Mouse (Mus musculus): ENCODE measurements around the gene Top2a. TPM values are rescaled to one million over a fixed set of nuclear protein-coding genes. Genes with fewer than 3 reads are reported as not detected.

Gene Top2a
- total and polyA plus RNA-seq, 3 experiments = 385 to 444 (median 400) TPM

- no peak overlapping the region for H3K27ac ChIP-seq (ENCODE audit: insufficient read depth, low read depth)
- no peak overlapping the region for H3K9ac ChIP-seq (ENCODE audit: insufficient read depth, low read depth)
- no peak for DNase-seq (ENCODE audit: extremely low read depth)
- H3K4me2 ChIP-seq (ENCODE audit: insufficient read depth, low read depth, poor library complexity, severe bottlenecking) = no peak overlapping the region
- peaks cover 3% of the 10 kb centered on the region for H3K9me3 ChIP-seq (replicated peaks; ENCODE audit: low read length)
- H3K79me2 ChIP-seq (replicated peaks; ENCODE audit: control insufficient read depth, extremely low read depth, insufficient read depth, poor library complexity, severe bottlenecking) = no peaks in the 10 kb centered on the region
- peaks cover 54 to 85% of the 10 kb centered on the region in 2 experiments for H3K36me3 ChIP-seq (replicated peaks in 1 of 2; ENCODE audit: control insufficient read depth in 1 of 2, insufficient read depth in 1 of 2, low read length in 1 of 2)
- TF ChIP-seq IRF4 (IDR thresholded peaks at IDR 0.05; ENCODE audit: low read depth, low read length) (no peak), SMC3 (IDR thresholded peaks at IDR 0.05; ENCODE audit: low read depth, low read length) (no peak), CHD1 (IDR thresholded peaks at IDR 0.05; ENCODE audit: low read depth, low read length) (no peak), USF2 (conservative IDR thresholded peaks at IDR 0.05; ENCODE audit: low read depth, low read length) (no peak), MEF2A (IDR thresholded peaks at IDR 0.05; ENCODE audit: borderline replicate concordance, low read depth, low read length) (no peak), ETS1 (conservative IDR thresholded peaks at IDR 0.05; ENCODE audit: low read depth, low read length) (no peak), CHD2 (IDR thresholded peaks at IDR 0.05; ENCODE audit: low read length) (no peak), MYC (IDR thresholded peaks at IDR 0.05; ENCODE audit: low read depth, low read length) (no peak), RCOR1 (conservative IDR thresholded peaks at IDR 0.05; ENCODE audit: low read depth, low read length) (no peak), POLR2A (IDR thresholded peaks at IDR 0.05; ENCODE audit: low read depth, low read length) (no peak), POLR2AphosphoS2 (IDR thresholded peaks at IDR 0.05; ENCODE audit: low read depth, low read length) (no peak), KAT2A (IDR thresholded peaks at IDR 0.05; ENCODE audit: insufficient replicate concordance, low read length) (no peak), HCFC1 (IDR thresholded peaks at IDR 0.05; ENCODE audit: low read depth, low read length) (no peak), MAZ (IDR thresholded peaks at IDR 0.05; ENCODE audit: low read depth, low read length) (no peak), NRF1 (IDR thresholded peaks at IDR 0.05; ENCODE audit: low read depth, low read length) (no peak)
- in situ Hi-C loops (cut with MboI; ENCODE audit: low pct_ligation_motif_present, low pct_unique_long_range_greater_than_20kb, low sequenced_read_pairs) = loop anchor here (5.0 to 10.0 kb wide), 2 partner anchors 34 to 57 kb away; no protein-coding TSS in a partner anchor
- H3K4me3 ChIP-seq (replicated peaks in 1 of 3; ENCODE audit: low read depth in 2 of 3, low read length in 2 of 3, poor library complexity in 1 of 3) = no peak overlapping the region
- dilution Hi-C loops (cut with MboI; ENCODE audit: extremely low pct_ligation_motif_present, extremely low pct_unique_long_range_greater_than_20kb, low sequenced_read_pairs) = no loop called here
- H3K4me1 ChIP-seq (ENCODE audit: control insufficient read depth in 1 of 2, insufficient read depth in 2 of 2) = peaks cover 6 to 31% of the 10 kb centered on the region in 2 experiments
- H3K27me3 ChIP-seq (replicated peaks) = no peaks in the 10 kb centered on the region
These were observed 52.5 kb downstream of the Top2a start for GRCm38 (mm10) chr11:98971316-98972031.

- DNase-seq (ENCODE audit: extremely low read depth) = no peak
- no peak overlapping the region for H3K4me2 ChIP-seq (ENCODE audit: insufficient read depth, low read depth, poor library complexity, severe bottlenecking)
- H3K36me3 ChIP-seq (replicated peaks in 1 of 2; ENCODE audit: control insufficient read depth in 1 of 2, insufficient read depth in 1 of 2, low read length in 1 of 2) = peaks cover 55 to 92% of the 10 kb centered on the region in 2 experiments
- dilution Hi-C loops (cut with MboI; ENCODE audit: extremely low pct_ligation_motif_present, extremely low pct_unique_long_range_greater_than_20kb, low sequenced_read_pairs) (no loop called here), in situ Hi-C loops (cut with MboI; ENCODE audit: low pct_ligation_motif_present, low pct_unique_long_range_greater_than_20kb, low sequenced_read_pairs) (loop anchor here (5.0 to 10.0 kb wide), 2 partner anchors 33 to 56 kb away; no protein-coding TSS in a partner anchor)
- H3K9me3 ChIP-seq (replicated peaks; ENCODE audit: low read length) = peaks cover 3% of the 10 kb centered on the region
- H3K79me2 ChIP-seq (replicated peaks; ENCODE audit: control insufficient read depth, extremely low read depth, insufficient read depth, poor library complexity, severe bottlenecking) = no peaks in the 10 kb centered on the region
- H3K27me3 ChIP-seq (replicated peaks) = no peaks in the 10 kb centered on the region
- H3K4me3 ChIP-seq (replicated peaks in 1 of 3; ENCODE audit: low read depth in 2 of 3, low read length in 2 of 3, poor library complexity in 1 of 3) = no peak overlapping the region
- peak overlapping the region; percentile 0; the same call in 1 of the 2 replicates for H3K27ac ChIP-seq (ENCODE audit: insufficient read depth, low read depth)
- H3K9ac ChIP-seq (ENCODE audit: insufficient read depth, low read depth) = no peak overlapping the region
- peaks cover 8 to 43% of the 10 kb centered on the region in 2 experiments for H3K4me1 ChIP-seq (ENCODE audit: control insufficient read depth in 1 of 2, insufficient read depth in 2 of 2)
- TF ChIP-seq SMC3 (IDR thresholded peaks at IDR 0.05; ENCODE audit: low read depth, low read length) (no peak), NRF1 (IDR thresholded peaks at IDR 0.05; ENCODE audit: low read depth, low read length) (no peak), CHD2 (IDR thresholded peaks at IDR 0.05; ENCODE audit: low read length) (no peak), UBTF (IDR thresholded peaks at IDR 0.05; ENCODE audit: low read depth, low read length) (no peak), KAT2A (IDR thresholded peaks at IDR 0.05; ENCODE audit: insufficient replicate concordance, low read length) (no peak), BHLHE40 (IDR thresholded peaks at IDR 0.05; ENCODE audit: low read depth, low read length) (no peak), POLR2AphosphoS2 (IDR thresholded peaks at IDR 0.05; ENCODE audit: low read depth, low read length) (no peak), ELF1 (IDR thresholded peaks at IDR 0.05; ENCODE audit: low read depth, low read length) (no peak), ZNF384 (IDR thresholded peaks at IDR 0.05; ENCODE audit: low read depth, low read length) (no peak), NELFE (IDR thresholded peaks at IDR 0.05; ENCODE audit: low read depth, low read length) (no peak)
These were observed 53.6 kb downstream of the Top2a start for GRCm38 (mm10) chr11:98970191-98970925.

Measured in CH12.LX (cell line).